Mouse (Mus musculus) C2C12 (cell line): ENCODE measurements around the gene Lamc1.

Source experiments
- CTCF ChIP-seq: IDR thresholded peaks from one replicate; pipeline ENCODE4 v1.5.1; 2011; ENCODE audit not compliant: control insufficient read depth, insufficient read depth, insufficient read length
- FOSL1 ChIP-seq: IDR thresholded peaks from one replicate; pipeline ENCODE4 v1.8.0; 2011; ENCODE audit warnings: mild to moderate bottlenecking, low read length; ENCODE audit not compliant: poor library complexity, insufficient read depth, severe bottlenecking
- MAX ChIP-seq: IDR thresholded peaks from one replicate; pipeline ENCODE4 v1.6.1; 2011; ENCODE audit warnings: mild to moderate bottlenecking, control low read depth
- MYOG ChIP-seq: IDR thresholded peaks from one replicate; pipeline ENCODE4 v1.6.1; 2011; ENCODE audit not compliant: control insufficient read depth, insufficient read length; ENCODE audit errors: extremely low read depth
- USF1 ChIP-seq: IDR thresholded peaks from one replicate; pipeline ENCODE4 v1.6.1; 2011; ENCODE audit warnings: low read depth, mild to moderate bottlenecking, control low read depth, moderate library complexity

- no peak for TF ChIP-seq CTCF
- no peak for TF ChIP-seq MAX
- TF ChIP-seq MYOG = no peak
- no peak for TF ChIP-seq USF1
- TF ChIP-seq FOSL1 = no peak
These were observed 17.5 kb downstream of the Lamc1 start for GRCm38 (mm10) chr1:153315121-153315520.
